10 mouse cellular contexts compared by ENCODE assay signal in the genomic region with DNA sequence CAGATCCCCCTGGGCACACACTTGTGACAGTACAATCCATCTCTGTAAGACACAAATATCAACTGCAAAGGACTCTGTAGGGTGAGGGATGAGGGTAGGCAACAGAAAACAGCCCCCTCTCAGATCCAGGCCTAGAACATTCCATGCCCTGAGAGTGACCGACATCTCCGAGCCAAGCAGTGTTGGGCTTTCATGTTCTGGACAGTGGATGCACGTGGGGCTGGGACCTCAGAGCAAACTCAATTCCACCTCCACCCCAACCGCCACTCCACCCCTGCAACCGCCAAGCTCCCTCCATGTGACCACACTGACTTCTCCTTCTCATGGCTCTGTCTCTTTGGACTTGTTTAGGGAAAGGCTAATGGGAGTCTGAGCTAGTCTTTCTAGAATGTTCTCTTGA. TPM values are rescaled to one million over a fixed set of nuclear protein-coding genes. Genes with fewer than 3 reads are reported as not detected.
A peak's percentile ranks its signal among the peaks of the same experiment; 100 is the strongest.
DNase-seq lines count a peak whose midpoint lies in the region; ATAC-seq lines count a peak whose summit lies in the region.
"Had no signal": no experiment of that assay in that cellular context is flagged by ENCODE, and none has a peak within 500 bp of the region (broad histone marks: within the 10 kb centered on the region; RNA-seq: fewer than 3 reads in every experiment).

No protein-coding gene starts in this region.

- H3K9me3 ChIP-seq in heart, embryonic 11.5 days (replicated peaks; ENCODE audit: control insufficient read depth, low read length), result no peaks in the 10 kb centered on the region; the same call in 1 of the 2 replicates
- no peaks in the 10 kb centered on the region for H3K9me3 ChIP-seq in embryonic facial prominence, embryonic 11.5 days (replicated peaks; ENCODE audit: control insufficient read depth, low read length)
- H3K9me3 ChIP-seq in intestine, embryonic 15.5 days, result no peaks in the 10 kb centered on the region
- peaks cover 7% of the 10 kb centered on the region for H3K9me3 ChIP-seq in midbrain, embryonic 10.5 days (replicated peaks)

- no peak for ATAC-seq in heart, embryonic 11.5 days (replicated peaks; ENCODE audit: insufficient number of reproducible peaks, low FRiP score, low TSS enrichment)
- no peak for ATAC-seq in embryonic facial prominence, embryonic 11.5 days (replicated peaks; ENCODE audit: insufficient number of reproducible peaks, low FRiP score, low TSS enrichment, low read depth)
- ATAC-seq in intestine, embryonic 15.5 days, result peak; percentile 11

- DNase-seq in heart, adult 8-10 months (ENCODE audit: low spot score), result no peak
- DNase-seq in embryonic facial prominence, embryonic 11.5 days (ENCODE audit: low spot score), result no peak
- no peak for DNase-seq in midbrain, embryonic 10.5 days (ENCODE audit: low spot score)
- no peak for DNase-seq in right cerebral cortex, postnatal 25 days
- no peak for DNase-seq in frontal cortex, adult 2 months (ENCODE audit: extremely low spot score in 1 of 2, low spot score in 1 of 2)
- DNase-seq in spleen, postnatal 36 days (ENCODE audit: low spot score in 2 of 2), result no peak

- 78% methylated on average over 5 of the region's 5 CpGs for WGBS in heart, embryonic 11.5 days (ENCODE audit: insufficient replicate concordance)
- 88% methylated on average over 5 of the region's 5 CpGs for WGBS in embryonic facial prominence, embryonic 11.5 days
- WGBS in intestine, embryonic 15.5 days, result 37% methylated on average over 5 of the region's 5 CpGs
- 82% methylated on average over 5 of the region's 5 CpGs for WGBS in midbrain, embryonic 10.5 days

- H3K36me3 ChIP-seq in heart, embryonic 11.5 days (ENCODE audit: control insufficient read depth, insufficient read depth, low read length), result no peaks in the 10 kb centered on the region
- H3K36me3 ChIP-seq in embryonic facial prominence, embryonic 11.5 days (replicated peaks; ENCODE audit: control insufficient read depth, insufficient read depth, low read depth, low read length), result no peaks in the 10 kb centered on the region
- no peaks in the 10 kb centered on the region for H3K36me3 ChIP-seq in intestine, embryonic 15.5 days
- H3K36me3 ChIP-seq in midbrain, embryonic 10.5 days, result no peaks in the 10 kb centered on the region

- H3K27me3 ChIP-seq in heart, embryonic 11.5 days (ENCODE audit: control insufficient read depth, insufficient read depth, low read length), result peaks cover 6% of the 10 kb centered on the region; the same call in 1 of the 2 replicates
- peaks cover 5% of the 10 kb centered on the region; the same call in 1 of the 2 replicates for H3K27me3 ChIP-seq in embryonic facial prominence, embryonic 11.5 days (ENCODE audit: control insufficient read depth, insufficient read depth, low read length)
- peaks cover 13% of the 10 kb centered on the region for H3K27me3 ChIP-seq in intestine, embryonic 15.5 days (replicated peaks)
- peaks cover 40% of the 10 kb centered on the region for H3K27me3 ChIP-seq in midbrain, embryonic 10.5 days (ENCODE audit: low read depth, poor library complexity, severe bottlenecking)

- H3K4me3 ChIP-seq in heart, embryonic 11.5 days (ENCODE audit: low read depth, low read length), result no peak overlapping the region
- H3K4me3 ChIP-seq in embryonic facial prominence, embryonic 11.5 days (ENCODE audit: low read depth, low read length), result no peak overlapping the region
- no peak overlapping the region for H3K4me3 ChIP-seq in intestine, embryonic 15.5 days (replicated peaks)
- peak overlapping the region; percentile 44 for H3K4me3 ChIP-seq in midbrain, embryonic 10.5 days
- H3K4me3 ChIP-seq: myocyte had no signal

- peaks cover 17% of the 10 kb centered on the region for H3K4me1 ChIP-seq in heart, embryonic 11.5 days (ENCODE audit: control insufficient read depth, insufficient read depth, low read length)
- H3K4me1 ChIP-seq in embryonic facial prominence, embryonic 11.5 days (ENCODE audit: control insufficient read depth, insufficient read depth, low read length), result peaks cover 12% of the 10 kb centered on the region
- H3K4me1 ChIP-seq in intestine, embryonic 15.5 days (replicated peaks), result peaks cover 35% of the 10 kb centered on the region
- peaks cover 48% of the 10 kb centered on the region for H3K4me1 ChIP-seq in midbrain, embryonic 10.5 days

- H3K9ac ChIP-seq in heart, embryonic 11.5 days (ENCODE audit: low read depth, low read length), result no peak overlapping the region
- peak overlapping the region; percentile 18; the same call in 1 of the 2 replicates for H3K9ac ChIP-seq in embryonic facial prominence, embryonic 11.5 days (replicated peaks; ENCODE audit: low read length)
- H3K9ac ChIP-seq in intestine, embryonic 15.5 days, result no peak overlapping the region

- H3K27ac ChIP-seq in heart, embryonic 11.5 days (ENCODE audit: low read depth, low read length), result no peak overlapping the region
- no peak overlapping the region for H3K27ac ChIP-seq in embryonic facial prominence, embryonic 11.5 days (replicated peaks; ENCODE audit: low read depth, low read length)
- no peak overlapping the region for H3K27ac ChIP-seq in intestine, embryonic 15.5 days
- H3K27ac ChIP-seq in midbrain, embryonic 10.5 days (replicated peaks), result peak overlapping the region; percentile 93

- H3K4me2 ChIP-seq in heart, embryonic 11.5 days, result peak overlapping the region; percentile 57
- no peak overlapping the region for H3K4me2 ChIP-seq in embryonic facial prominence, embryonic 11.5 days (ENCODE audit: low read depth, low read length)
- H3K4me2 ChIP-seq in intestine, embryonic 15.5 days (replicated peaks), result peak overlapping the region; percentile 71

RNA-seq across cellular contexts. Expression of gene Pck1, which starts 19.1 kb away (rescaled TPM):
- not detected in 2 replicates for polyA plus RNA-seq in heart, embryonic 11.5 days (2014; fragmentation: Nextera tagmentation; extraction: Ambion mirVana)
- total RNA-seq in heart, adult 8-10 months (2022), result 1 to 10 TPM; 3.9 to 5.8 (median 4.8) TPM
- polyA plus RNA-seq in embryonic facial prominence, embryonic 11.5 days (2014; fragmentation: Nextera tagmentation; extraction: Ambion mirVana), result not detected in 2 replicates
- 7.0 and 8.4 TPM in 2 replicates for polyA plus RNA-seq in intestine, embryonic 15.5 days (2015; fragmentation: Nextera tagmentation; extraction: Ambion mirVana)
- not detected in 2 replicates for polyA plus RNA-seq in midbrain, embryonic 10.5 days (2016; fragmentation: Nextera tagmentation; extraction: Ambion mirVana)
- 0.06 and 0.13 TPM in 2 replicates for polyA plus RNA-seq in frontal cortex, adult 2 months (2012; rRNA removed)
- polyA plus RNA-seq: myocyte had no signal

RNA-seq across cellular contexts. Expression of gene Zbp1, which starts 46.8 kb away (rescaled TPM):
- polyA plus RNA-seq in heart, embryonic 11.5 days (2014; fragmentation: Nextera tagmentation; extraction: Ambion mirVana), result not detected in 2 replicates
- under 1 TPM in 3 of 4 experiments, not detected in 1; 0.31 to 0.52 (median 0.46) TPM for total RNA-seq in heart, adult 8-10 months (2022)
- polyA plus RNA-seq in embryonic facial prominence, embryonic 11.5 days (2014; fragmentation: Nextera tagmentation; extraction: Ambion mirVana), result not detected in 2 replicates
- polyA plus RNA-seq in intestine, embryonic 15.5 days (2015; fragmentation: Nextera tagmentation; extraction: Ambion mirVana), result 0.55 and 0.95 TPM in 2 replicates
- 0.28 and 0.43 TPM in 2 replicates for polyA plus RNA-seq in midbrain, embryonic 10.5 days (2016; fragmentation: Nextera tagmentation; extraction: Ambion mirVana)
- 0.40 and 1.1 TPM in 2 replicates for polyA plus RNA-seq in frontal cortex, adult 2 months (2012; rRNA removed)

RNA-seq across cellular contexts. Expression of gene Ctcfl, which starts 52.6 kb away (rescaled TPM):
- 0.39 and 0.42 TPM in 2 replicates for polyA plus RNA-seq in heart, embryonic 11.5 days (2014; fragmentation: Nextera tagmentation; extraction: Ambion mirVana)
- under 1 TPM in 3 of 4 experiments, not detected in 1; 0.11 to 0.47 (median 0.16) TPM for total RNA-seq in heart, adult 8-10 months (2022)
- polyA plus RNA-seq in embryonic facial prominence, embryonic 11.5 days (2014; fragmentation: Nextera tagmentation; extraction: Ambion mirVana), result not detected in 2 replicates
- polyA plus RNA-seq in intestine, embryonic 15.5 days (2015; fragmentation: Nextera tagmentation; extraction: Ambion mirVana), result 0.23 and 0.36 TPM in 2 replicates
- 0.07 and 0.11 TPM in 2 replicates for polyA plus RNA-seq in midbrain, embryonic 10.5 days (2016; fragmentation: Nextera tagmentation; extraction: Ambion mirVana)
- polyA plus RNA-seq in frontal cortex, adult 2 months (2012; rRNA removed), result not detected in 2 replicates
- polyA plus RNA-seq: large intestine, adult 2 months; myocyte had no signal
